42 mouse cellular contexts compared by ENCODE assay signal in genomic region chr13:113121326-113121725, GRCm38 (mm10). TPM values are rescaled to one million over a fixed set of nuclear protein-coding genes. Genes with fewer than 3 reads are reported as not detected.
"Had no signal": no experiment of that assay in that cellular context is flagged by ENCODE, and none has a peak within 500 bp of the region (broad histone marks: within the 10 kb centered on the region; RNA-seq: fewer than 3 reads in every experiment).

No protein-coding gene starts in this region.

- H3K4me1 ChIP-seq: heart, embryonic 12.5 days; heart, embryonic 13.5 days; heart, embryonic 15.5 days; hindbrain, embryonic 10.5 days; hindbrain, embryonic 12.5 days; hindbrain, embryonic 13.5 days; hindbrain, embryonic 15.5 days; intestine, embryonic 15.5 days; kidney, embryonic 15.5 days had no signal

- H3K36me3 ChIP-seq: heart, embryonic 12.5 days; heart, embryonic 13.5 days; heart, embryonic 15.5 days; hindbrain, embryonic 10.5 days; hindbrain, embryonic 12.5 days; hindbrain, embryonic 13.5 days; hindbrain, embryonic 15.5 days; intestine, embryonic 15.5 days; kidney, embryonic 15.5 days had no signal

- H3K4me3 ChIP-seq: heart, adult 2 months; heart, embryonic 12.5 days; heart, embryonic 13.5 days; heart, embryonic 15.5 days; hindbrain, embryonic 10.5 days; hindbrain, embryonic 12.5 days; hindbrain, embryonic 13.5 days; hindbrain, embryonic 15.5 days; intestine, embryonic 15.5 days; kidney, embryonic 15.5 days; layer of hippocampus, adult 2 months; left cerebral cortex, adult 2 months had no signal

- H3K27me3 ChIP-seq: heart, embryonic 12.5 days; heart, embryonic 13.5 days; heart, embryonic 15.5 days; hindbrain, embryonic 12.5 days; hindbrain, embryonic 13.5 days; hindbrain, embryonic 15.5 days; intestine, embryonic 15.5 days; kidney, embryonic 15.5 days had no signal

- DNase-seq: heart, adult 2 months; heart, postnatal 10 days; heart, postnatal 36 days; kidney, adult 11 months; kidney, adult 18-20 months; kidney, adult 2 months; kidney, adult 8-10 months; kidney, adult 9 months; kidney, postnatal 10 days; kidney, postnatal 14 days; kidney, postnatal 25 days; kidney, postnatal 36 days; kidney, postnatal 4 days; layer of hippocampus, adult 9-11 months; layer of hippocampus, postnatal 36 days had no signal

- H3K9ac ChIP-seq: heart, embryonic 12.5 days; heart, embryonic 13.5 days; heart, embryonic 15.5 days; hindbrain, embryonic 12.5 days; hindbrain, embryonic 13.5 days; hindbrain, embryonic 14.5 days; hindbrain, embryonic 15.5 days; intestine, embryonic 15.5 days; kidney, embryonic 15.5 days had no signal

- ATAC-seq: hindbrain, embryonic 16.5 days; hindbrain, postnatal 0 days; intestine, embryonic 15.5 days; intestine, embryonic 16.5 days had no signal

- H3K27ac ChIP-seq: heart, adult 2 months; heart, embryonic 13.5 days; heart, embryonic 15.5 days; hindbrain, embryonic 10.5 days; hindbrain, embryonic 12.5 days; hindbrain, embryonic 13.5 days; hindbrain, embryonic 14.5 days; hindbrain, embryonic 15.5 days; hindbrain, postnatal 0 days; intestine, embryonic 15.5 days; kidney, embryonic 15.5 days; kidney, postnatal 0 days; layer of hippocampus, adult 2 months; left cerebral cortex, adult 2 months had no signal

- H3K4me2 ChIP-seq: heart, embryonic 11.5 days; heart, embryonic 12.5 days; heart, embryonic 13.5 days; heart, embryonic 15.5 days; hindbrain, embryonic 12.5 days; hindbrain, embryonic 13.5 days; hindbrain, embryonic 14.5 days; hindbrain, embryonic 15.5 days; intestine, embryonic 15.5 days; kidney, embryonic 15.5 days had no signal

- H3K9me3 ChIP-seq: heart, embryonic 12.5 days; heart, embryonic 13.5 days; heart, embryonic 15.5 days; hindbrain, embryonic 10.5 days; hindbrain, embryonic 12.5 days; hindbrain, embryonic 13.5 days; hindbrain, embryonic 15.5 days; intestine, embryonic 15.5 days; kidney, embryonic 15.5 days had no signal

RNA-seq across cellular contexts. Expression of gene Gzma, which starts 20.5 kb away (rescaled TPM):
- total RNA-seq: hindbrain, postnatal 0 days; layer of hippocampus, adult 18-20 months; layer of hippocampus, adult 2 months; layer of hippocampus, adult 8-10 months; layer of hippocampus, postnatal 10 days; layer of hippocampus, postnatal 14 days; layer of hippocampus, postnatal 25 days; layer of hippocampus, postnatal 36 days; left cerebral cortex, adult 18-20 months; left cerebral cortex, adult 2 months; left cerebral cortex, adult 8-10 months had no signal
- polyA plus RNA-seq: heart, embryonic 11.5 days; heart, embryonic 12.5 days; heart, embryonic 14.5 days; hindbrain, embryonic 10.5 days; hindbrain, embryonic 11.5 days; hindbrain, embryonic 12.5 days; hindbrain, embryonic 13.5 days; hindbrain, embryonic 14.5 days; hindbrain, embryonic 15.5 days; hindbrain, postnatal 0 days; kidney, embryonic 14.5 days; kidney, embryonic 15.5 days had no signal
